Mouse (Mus musculus) adrenal gland, adult 2 months (tissue): Measurements from ENCODE around the gene Elmsan1. TPM values are rescaled to one million over a fixed set of nuclear protein-coding genes. Genes with fewer than 3 reads are reported as not detected.

ENCODE experiments used
- DNase-seq: peaks from one replicate; pipeline ENCODE4 v3.0.0; 2021
- polyA plus RNA-seq: library from polyadenylated mRNA; depleted of rRNA; stranded (reverse); fragments of >200 nt; gene quantifications from 2 replicates; pipeline ENCODE4 v1.2.3, GENCODE M21; 2012
- total RNA-seq, 2 experiments: library from RNA; stranded (reverse); gene quantifications; 2 replicates each; pipeline ENCODE4 v1.2.3; 2021

The Elmsan1 gene
- total and polyA plus RNA-seq, 3 experiments = 17.0 to 22.7 (median 20.4) TPM

GRCm38 (mm10) chr12:84215758-84216440 is 2.8 kb downstream of the Elmsan1 start:
- no peak for DNase-seq

GRCm38 (mm10) chr12:84214495-84215175 is 4.0 kb downstream of the Elmsan1 start:
- peak; percentile 50 for DNase-seq

GRCm38 (mm10) chr12:84212297-84212696 is 6.4 kb downstream of the Elmsan1 start:
- peak; percentile 81 for DNase-seq

GRCm38 (mm10) chr12:84211021-84211538 is 7.6 kb downstream of the Elmsan1 start:
- DNase-seq = no peak

GRCm38 (mm10) chr12:84210288-84210687 is 8.4 kb downstream of the Elmsan1 start:
- DNase-seq = no peak

GRCm38 (mm10) chr12:84209093-84209492 is 9.6 kb downstream of the Elmsan1 start:
- DNase-seq = no peak

- DNase-seq = no peak
Measured at GRCm38 (mm10) chr12:84207209-84207817, 11.4 kb downstream of the Elmsan1 start.

GRCm38 (mm10) chr12:84206525-84206924 is 12.2 kb downstream of the Elmsan1 start:
- no peak for DNase-seq

- DNase-seq = no peak
Measured at GRCm38 (mm10) chr12:84205659-84206185, 13.0 kb downstream of the Elmsan1 start.

- DNase-seq = no peak
Measured at GRCm38 (mm10) chr12:84204662-84205061, 14.0 kb downstream of the Elmsan1 start.

- no peak for DNase-seq
Measured at GRCm38 (mm10) chr12:84203778-84204216, 14.9 kb downstream of the Elmsan1 start.

GRCm38 (mm10) chr12:84203170-84203777 is 15.4 kb downstream of the Elmsan1 start:
- no peak for DNase-seq

GRCm38 (mm10) chr12:84202561-84202960 is 16.1 kb downstream of the Elmsan1 start:
- no peak for DNase-seq

GRCm38 (mm10) chr12:84201686-84202484 is 16.8 kb downstream of the Elmsan1 start:
- no peak for DNase-seq

- DNase-seq = no peak
Measured at GRCm38 (mm10) chr12:84201222-84201621, 17.5 kb downstream of the Elmsan1 start.

GRCm38 (mm10) chr12:84198880-84199279 is 19.8 kb downstream of the Elmsan1 start:
- no peak for DNase-seq

GRCm38 (mm10) chr12:84198076-84198679 is 20.5 kb downstream of the Elmsan1 start:
- DNase-seq = no peak

GRCm38 (mm10) chr12:84195195-84195594 is 23.5 kb downstream of the Elmsan1 start:
- no peak for DNase-seq

- DNase-seq = no peak
Measured at GRCm38 (mm10) chr12:84194400-84195109, 24.1 kb downstream of the Elmsan1 start.
